Mouse (Mus musculus): ENCODE measurements around the gene Sox13.

- TF ChIP-seq CTCF (IDR thresholded peaks at IDR 0.05; ENCODE audit: low read depth, low read length) (no peak), POLR2A (IDR thresholded peaks at IDR 0.05; ENCODE audit: borderline replicate concordance, low read depth, low read length) (no peak)
Measured at GRCm38 (mm10) chr1:133419178-133419834, 4.9 kb downstream of the Sox13 start.

All from bone marrow macrophage, adult 2 months (primary cell).